Mouse (Mus musculus) testis, adult 2 months (tissue): Measurements from ENCODE around the gene Synm.

Source experiments
- CTCF ChIP-seq: fragments of 200-500 bp; IDR thresholded peaks from 2 replicates; pipeline ENCODE4 v1.5.1; 2012; ENCODE audit warnings: low read depth, mild to moderate bottlenecking, inconsistent platforms, low read length, moderate library complexity; ENCODE audit not compliant: control insufficient read depth, insufficient read depth, insufficient replicate concordance
- POLR2A ChIP-seq: fragments of 200-500 bp; IDR thresholded peaks from 2 replicates; pipeline ENCODE4 v1.6.1; 2012; ENCODE audit warnings: low read depth, mild to moderate bottlenecking, inconsistent platforms, low read length, moderate library complexity; ENCODE audit not compliant: control insufficient read depth

- TF ChIP-seq POLR2A (no peak), CTCF (no peak)
Measured at GRCm38 (mm10) chr7:67793449-67793848, 33.9 kb upstream of the Synm start.
